Mouse (Mus musculus): ENCODE measurements at regions not wholly inside any gene's neighbourhood (a gene's known extent, or its start where the extent isn't known, plus 50 kb on each side); places are given as distances from the start of the nearest gene placed in this dataset.

GRCm38 (mm10) chr8:92743108-92743507, 69.0 kb downstream of the Irx6 start:
- Histone ChIP-seq H3K4me2 (ENCODE audit: low read depth) (no peak overlapping the region), H3K4me3 (no peak overlapping the region), H3ac (ENCODE audit: control insufficient read depth, insufficient read length) (no peak overlapping the region), H3K36me3 (ENCODE audit: control insufficient read depth, insufficient read depth) (no peaks in the 10 kb centered on the region), H3K27me3 (ENCODE audit: control insufficient read depth, insufficient read depth, insufficient read length) (no peaks in the 10 kb centered on the region), H3K79me2 (ENCODE audit: control insufficient read depth, insufficient read depth) (no peaks in the 10 kb centered on the region)
- no peak for TF ChIP-seq MYOG (IDR thresholded peaks at IDR 0.05; ENCODE audit: control insufficient read depth in 1 of 3, insufficient read depth in 1 of 3, insufficient read length in 2 of 3, low read depth in 2 of 3)

GRCm38 (mm10) chr8:92747086-92747485, 73.0 kb downstream of the Irx6 start:
- Histone ChIP-seq H3K4me2 (ENCODE audit: low read depth) (no peak overlapping the region), H3K36me3 (ENCODE audit: control insufficient read depth, insufficient read depth) (no peaks in the 10 kb centered on the region), H3K4me3 (no peak overlapping the region), H3ac (ENCODE audit: control insufficient read depth, insufficient read length) (no peak overlapping the region), H3K27me3 (ENCODE audit: control insufficient read depth, insufficient read depth, insufficient read length) (no peaks in the 10 kb centered on the region), H3K79me2 (ENCODE audit: control insufficient read depth, insufficient read depth) (no peaks in the 10 kb centered on the region)
- TF ChIP-seq E2F4 (IDR thresholded peaks at IDR 0.05; ENCODE audit: insufficient read depth) (no peak), TCF3 (IDR thresholded peaks at IDR 0.05; ENCODE audit: insufficient read length, low read depth) (no peak), MYOG (IDR thresholded peaks at IDR 0.05; ENCODE audit: control insufficient read depth in 1 of 3, insufficient read depth in 1 of 3, insufficient read length in 2 of 3, low read depth in 2 of 3) (no peak), SRF (IDR thresholded peaks at IDR 0.05; ENCODE audit: control insufficient read depth, insufficient read length, low read depth) (no peak), POLR2A (IDR thresholded peaks at IDR 0.05; ENCODE audit: insufficient read length, low read depth) (no peak), MYOD1 (IDR thresholded peaks at IDR 0.05; ENCODE audit: control insufficient read depth in 1 of 3, insufficient read length in 2 of 3, low read depth in 2 of 3) (no peak), USF1 (IDR thresholded peaks at IDR 0.05; ENCODE audit: low read depth) (no peak), MAX (IDR thresholded peaks at IDR 0.05; ENCODE audit: low read depth) (no peak), POLR2AphosphoS2 (IDR thresholded peaks at IDR 0.05; ENCODE audit: insufficient read length, low read depth) (no peak), TCF12 (IDR thresholded peaks at IDR 0.05; ENCODE audit: insufficient read depth, poor library complexity, severe bottlenecking) (no peak), REST (IDR thresholded peaks at IDR 0.05; ENCODE audit: insufficient read depth, insufficient read length) (no peak), CEBPB (IDR thresholded peaks at IDR 0.05; ENCODE audit: insufficient read depth, poor library complexity, severe bottlenecking) (no peak)

GRCm38 (mm10) chr8:92747951-92748350, 73.9 kb downstream of the Irx6 start:
- no peaks in the 10 kb centered on the region for H3K27me3 ChIP-seq (ENCODE audit: control insufficient read depth, insufficient read depth, insufficient read length)
- H3K36me3 ChIP-seq (ENCODE audit: control insufficient read depth, insufficient read depth): no peaks in the 10 kb centered on the region
- no peak overlapping the region for H3K4me2 ChIP-seq (ENCODE audit: low read depth)
- H3K4me3 ChIP-seq: no peak overlapping the region
- H3ac ChIP-seq (ENCODE audit: control insufficient read depth, insufficient read length): no peak overlapping the region
- TF ChIP-seq E2F4 (IDR thresholded peaks at IDR 0.05; ENCODE audit: insufficient read depth): no peak
- TF ChIP-seq CEBPB (IDR thresholded peaks at IDR 0.05; ENCODE audit: insufficient read depth, poor library complexity, severe bottlenecking): no peak
- TF ChIP-seq TCF3 (IDR thresholded peaks at IDR 0.05; ENCODE audit: insufficient read length, low read depth): no peak
- no peak for TF ChIP-seq USF1 (IDR thresholded peaks at IDR 0.05; ENCODE audit: low read depth)
- H3K79me2 ChIP-seq (ENCODE audit: control insufficient read depth, insufficient read depth): no peaks in the 10 kb centered on the region

GRCm38 (mm10) chr8:92759848-92760247, 67.2 kb upstream of the Mmp2 start:
- Histone ChIP-seq H3K79me2 (ENCODE audit: control insufficient read depth, insufficient read depth) (no peaks in the 10 kb centered on the region), H3K27me3 (ENCODE audit: control insufficient read depth, insufficient read depth, insufficient read length) (no peaks in the 10 kb centered on the region), H3K36me3 (ENCODE audit: control insufficient read depth, insufficient read depth) (no peaks in the 10 kb centered on the region), H3ac (ENCODE audit: control insufficient read depth, insufficient read length) (no peak overlapping the region), H3K4me2 (ENCODE audit: low read depth) (no peak overlapping the region), H3K4me3 (no peak overlapping the region)
- no peak for TF ChIP-seq MAX (IDR thresholded peaks at IDR 0.05; ENCODE audit: low read depth)
- no peak for TF ChIP-seq CEBPB (IDR thresholded peaks at IDR 0.05; ENCODE audit: insufficient read depth, poor library complexity, severe bottlenecking)
- no peak for TF ChIP-seq E2F4 (IDR thresholded peaks at IDR 0.05; ENCODE audit: insufficient read depth)
- no peak for TF ChIP-seq POLR2AphosphoS2 (IDR thresholded peaks at IDR 0.05; ENCODE audit: insufficient read length, low read depth)
- TF ChIP-seq USF1 (IDR thresholded peaks at IDR 0.05; ENCODE audit: low read depth): no peak
- TF ChIP-seq POLR2A (IDR thresholded peaks at IDR 0.05; ENCODE audit: insufficient read length, low read depth): no peak
- no peak for TF ChIP-seq SRF (IDR thresholded peaks at IDR 0.05; ENCODE audit: control insufficient read depth, insufficient read length, low read depth)
- no peak for TF ChIP-seq MYOD1 (IDR thresholded peaks at IDR 0.05; ENCODE audit: control insufficient read depth in 1 of 3, insufficient read length in 2 of 3, low read depth in 2 of 3)
- TF ChIP-seq REST (IDR thresholded peaks at IDR 0.05; ENCODE audit: insufficient read depth, insufficient read length): no peak
- TF ChIP-seq TCF12 (IDR thresholded peaks at IDR 0.05; ENCODE audit: insufficient read depth, poor library complexity, severe bottlenecking): no peak
- TF ChIP-seq TCF3 (IDR thresholded peaks at IDR 0.05; ENCODE audit: insufficient read length, low read depth): no peak
- TF ChIP-seq MYOG (IDR thresholded peaks at IDR 0.05; ENCODE audit: control insufficient read depth in 1 of 3, insufficient read depth in 1 of 3, insufficient read length in 2 of 3, low read depth in 2 of 3): no peak

GRCm38 (mm10) chr8:92760933-92761332, 66.2 kb upstream of the Mmp2 start:
- H3K36me3 ChIP-seq (ENCODE audit: control insufficient read depth, insufficient read depth): no peaks in the 10 kb centered on the region
- TF ChIP-seq TCF12 (IDR thresholded peaks at IDR 0.05; ENCODE audit: insufficient read depth, poor library complexity, severe bottlenecking) (no peak), MYOG (IDR thresholded peaks at IDR 0.05; ENCODE audit: control insufficient read depth in 1 of 3, insufficient read depth in 1 of 3, insufficient read length in 2 of 3, low read depth in 2 of 3) (no peak), POLR2A (IDR thresholded peaks at IDR 0.05; ENCODE audit: insufficient read length, low read depth) (no peak), E2F4 (IDR thresholded peaks at IDR 0.05; ENCODE audit: insufficient read depth) (no peak), POLR2AphosphoS2 (IDR thresholded peaks at IDR 0.05; ENCODE audit: insufficient read length, low read depth) (no peak), USF1 (IDR thresholded peaks at IDR 0.05; ENCODE audit: low read depth) (no peak), MYOD1 (IDR thresholded peaks at IDR 0.05; ENCODE audit: control insufficient read depth in 1 of 3, insufficient read length in 2 of 3, low read depth in 2 of 3) (no peak), SRF (IDR thresholded peaks at IDR 0.05; ENCODE audit: control insufficient read depth, insufficient read length, low read depth) (no peak), TCF3 (IDR thresholded peaks at IDR 0.05; ENCODE audit: insufficient read length, low read depth) (no peak), REST (IDR thresholded peaks at IDR 0.05; ENCODE audit: insufficient read depth, insufficient read length) (no peak), MAX (IDR thresholded peaks at IDR 0.05; ENCODE audit: low read depth) (no peak), CEBPB (IDR thresholded peaks at IDR 0.05; ENCODE audit: insufficient read depth, poor library complexity, severe bottlenecking) (no peak)
- no peaks in the 10 kb centered on the region for H3K27me3 ChIP-seq (ENCODE audit: control insufficient read depth, insufficient read depth, insufficient read length)
- H3K4me2 ChIP-seq (ENCODE audit: low read depth): no peak overlapping the region
- no peak overlapping the region for H3ac ChIP-seq (ENCODE audit: control insufficient read depth, insufficient read length)
- no peaks in the 10 kb centered on the region for H3K79me2 ChIP-seq (ENCODE audit: control insufficient read depth, insufficient read depth)
- H3K4me3 ChIP-seq: no peak overlapping the region

All from myocyte (in vitro differentiated cells).